Mouse (Mus musculus) stomach, postnatal 0 days (tissue): Measurements from ENCODE around the gene Sprr2h.

Experiments used
- CTCF ChIP-seq: IDR thresholded peaks from 2 replicates; pipeline ENCODE4 v1.5.1; 2016; ENCODE audit warnings: antibody characterized with exemption, low read depth, mild to moderate bottlenecking, moderate library complexity
- EP300 ChIP-seq: optimal IDR thresholded peaks from 2 replicates; pipeline ENCODE3; 2016; ENCODE audit warnings: antibody characterized with exemption

DNA sequence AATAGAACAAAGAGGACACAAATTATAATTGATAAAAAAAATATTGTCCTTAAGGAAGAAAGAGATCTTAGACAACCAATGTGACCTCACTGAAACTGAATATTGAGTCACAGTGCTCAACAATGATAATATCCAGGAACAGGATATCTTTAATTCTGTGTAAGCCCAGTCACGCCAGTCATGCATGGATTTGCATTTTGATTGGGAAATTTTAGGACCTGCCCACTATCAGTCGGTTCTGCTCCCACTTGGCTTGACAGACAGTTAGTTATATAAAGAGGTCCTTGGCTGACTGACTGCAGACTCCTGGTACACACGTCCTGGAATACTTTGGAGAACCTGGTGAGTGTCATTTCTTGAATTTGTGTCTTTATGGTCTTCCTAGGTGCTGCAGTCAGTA lies 20.6 kb upstream of the Sprr2h start, which contains the start of gene Sprr2f:
- TF ChIP-seq CTCF: no peak
- TF ChIP-seq EP300: no peak
